Mouse (Mus musculus) liver, embryonic 13.5 days (tissue): ENCODE data around the gene Actn3. TPM values are rescaled to one million over a fixed set of nuclear protein-coding genes. Genes with fewer than 3 reads are reported as not detected.
A peak's percentile ranks its signal among the peaks of the same experiment; 100 is the strongest.
"Not testable (repeated sequence)": the region's sequence is repeated elsewhere in the genome, so short reads cannot be mapped to it uniquely, and the experiment has no call there.

Experiments used
- ATAC-seq: fragments of 200-750 bp; cut with Nextera tagmentation; 2 replicates; pipeline ENCODE4 v1.8.0; 2017; ENCODE audit warnings: low read depth, mild to moderate bottlenecking, moderate number of reproducible peaks, moderate library complexity
- DNase-seq: peaks from one replicate; pipeline ENCODE4 v3.0.0; 2022
- H3K27ac ChIP-seq: fragments of 300-500 bp; sonication (generic); 2 replicates; pipeline ENCODE4 v1.5.1; 2015; ENCODE audit warnings: moderate library complexity, mild to moderate bottlenecking, inconsistent platforms
- H3K27me3 ChIP-seq: fragments of 300-500 bp; sonication (generic); 2 replicates; pipeline ENCODE4 v1.6.1; 2015; ENCODE audit warnings: mild to moderate bottlenecking, inconsistent platforms
- H3K36me3 ChIP-seq: fragments of 300-500 bp; sonication (generic); 2 replicates; pipeline ENCODE4 v1.6.1; 2015; ENCODE audit warnings: mild to moderate bottlenecking, inconsistent platforms
- H3K4me1 ChIP-seq: fragments of 300-500 bp; sonication (generic); replicated peaks from 2 replicates; pipeline ENCODE4 v1.6.1; 2015; ENCODE audit warnings: inconsistent platforms
- H3K4me2 ChIP-seq: fragments of 300-500 bp; sonication (generic); 2 replicates; pipeline ENCODE4 v1.6.1; 2015; ENCODE audit warnings: inconsistent platforms, mild to moderate bottlenecking, moderate library complexity
- H3K4me3 ChIP-seq: fragments of 300-500 bp; sonication (generic); replicated peaks from 2 replicates; pipeline ENCODE4 v1.5.1; 2015; ENCODE audit warnings: mild to moderate bottlenecking, inconsistent platforms
- H3K9ac ChIP-seq: fragments of 300-500 bp; sonication (generic); 2 replicates; pipeline ENCODE4 v1.6.1; 2015; ENCODE audit warnings: mild to moderate bottlenecking, inconsistent platforms
- H3K9me3 ChIP-seq: fragments of 300-500 bp; sonication (generic); replicated peaks from 2 replicates; pipeline ENCODE4 v1.6.1; 2016; ENCODE audit warnings: inconsistent platforms
- WGBS: fragments of 180-500 bp; shearing (Covaris S2); methylation state at CpG from one replicate; pipeline ENCODE4 v1.1.7; 2015; ENCODE audit not compliant: insufficient replicate concordance; 5-methylcytosine and 5-hydroxymethylcytosine counted together
- polyA plus RNA-seq: library from polyadenylated mRNA; unstranded; fragments of >200 nt; fragmentation: Nextera tagmentation; extraction: Ambion mirVana; gene quantifications from 2 replicates; pipeline ENCODE4 v1.2.1, GENCODE M21; 2015

Actn3 gene
- polyA plus RNA-seq, 1 experiment from 2014 or later = 0.74 TPM

- Histone ChIP-seq H3K9ac (peak overlapping the region; percentile 57), H3K36me3 (no peaks in the 10 kb centered on the region), H3K9me3 (no peaks in the 10 kb centered on the region), H3K27ac (peak overlapping the region; percentile 88), H3K4me3 (peak overlapping the region; percentile 16), H3K27me3 (no peaks in the 10 kb centered on the region), H3K4me1 (peaks cover 32% of the 10 kb centered on the region), H3K4me2 (peak overlapping the region; percentile 38)
- ATAC-seq = peak; percentile 97
- peak; percentile 75 for DNase-seq
- WGBS = 20% methylated on average over 3 of the region's 3 CpGs
Observed at GRCm38 (mm10) chr19:4891798-4892197, 14.1 kb upstream of the Actn3 start.

- WGBS = 76% methylated on average over 10 of the region's 10 CpGs
- DNase-seq = no peak
- no peak overlapping the region for H3K4me2 ChIP-seq
- H3K36me3 ChIP-seq = peaks cover 2% of the 10 kb centered on the region; the same call in 1 of the 2 replicates
- H3K27ac ChIP-seq = 0 out of 2 replicates have a peak overlapping the region, but pooled peaks have one; percentile 10
- no peak overlapping the region for H3K9ac ChIP-seq
- H3K27me3 ChIP-seq = no peaks in the 10 kb centered on the region
- no peak for ATAC-seq
- H3K4me1 ChIP-seq = peaks cover 34% of the 10 kb centered on the region
- H3K4me3 ChIP-seq = no peak overlapping the region
- no peaks in the 10 kb centered on the region for H3K9me3 ChIP-seq
Observed at GRCm38 (mm10) chr19:4889791-4890190, 12.1 kb upstream of the Actn3 start.

GRCm38 (mm10) chr19:4883961-4884360 is 6.3 kb upstream of the Actn3 start:
- Histone ChIP-seq H3K27me3 (no peaks in the 10 kb centered on the region), H3K4me2 (peak overlapping the region; percentile 36), H3K36me3 (peaks cover 43% of the 10 kb centered on the region), H3K4me3 (no peak overlapping the region), H3K4me1 (peaks cover 58% of the 10 kb centered on the region), H3K27ac (peak overlapping the region; percentile 78), H3K9me3 (no peaks in the 10 kb centered on the region), H3K9ac (peak overlapping the region; percentile 37)
- WGBS = 52% methylated on average over 4 of the region's 4 CpGs
- DNase-seq (peak; percentile 61), ATAC-seq (peak; percentile 93)

GRCm38 (mm10) chr19:4879324-4879703 is 1.6 kb upstream of the Actn3 start:
- no peak for DNase-seq
- Histone ChIP-seq H3K27ac (peak overlapping the region; percentile 88), H3K4me1 (peaks cover 69% of the 10 kb centered on the region), H3K9me3 (no peaks in the 10 kb centered on the region), H3K36me3 (peaks cover 36% of the 10 kb centered on the region), H3K4me2 (peak overlapping the region; percentile 79), H3K4me3 (peak overlapping the region; percentile 96), H3K9ac (peak overlapping the region; percentile 96), H3K27me3 (peaks cover 16% of the 10 kb centered on the region)
- ATAC-seq = no peak
- 41% methylated on average over 10 of the region's 10 CpGs for WGBS

GRCm38 (mm10) chr19:4878405-4879323 is 955 bp upstream of the Actn3 start, which contains the start of gene Zdhhc24:
TSS of gene Zdhhc24 (plus strand) at chr19:4878668.
- H3K9ac ChIP-seq = peak within 1 kb of the TSS; percentile 96
- no peaks in the 10 kb centered on the region for H3K9me3 ChIP-seq
- peaks cover 62% of the 10 kb centered on the region for H3K4me1 ChIP-seq
- H3K4me3 ChIP-seq = peak within 1 kb of the TSS; percentile 96
- peak within 1 kb of the TSS; percentile 79 for H3K4me2 ChIP-seq
- peaks cover 36% of the 10 kb centered on the region for H3K36me3 ChIP-seq
- ATAC-seq = peak; percentile 98
- H3K27me3 ChIP-seq = peaks cover 19% of the 10 kb centered on the region
- WGBS = under 1% methylated on average over 52 of the region's 52 CpGs
- H3K27ac ChIP-seq = peak within 1 kb of the TSS; percentile 88
- DNase-seq = peak; percentile 96

- H3K4me3 ChIP-seq = no peak overlapping the region
- H3K4me1 ChIP-seq = peaks cover 45% of the 10 kb centered on the region
- ATAC-seq (no peak), DNase-seq (no peak)
- peaks cover 19% of the 10 kb centered on the region for H3K36me3 ChIP-seq
- H3K4me2 ChIP-seq = no peak overlapping the region
- peak overlapping the region; percentile 67; the same call in 1 of the 2 replicates for H3K9ac ChIP-seq
- no peak overlapping the region for H3K27ac ChIP-seq
- 61% methylated on average over 3 of the region's 3 CpGs for WGBS
- peaks cover 30% of the 10 kb centered on the region for H3K27me3 ChIP-seq
- no peaks in the 10 kb centered on the region for H3K9me3 ChIP-seq
Observed at GRCm38 (mm10) chr19:4876755-4877154, 954 bp downstream of the Actn3 start.

- no peak for DNase-seq
- H3K4me1 ChIP-seq = peaks cover 40% of the 10 kb centered on the region
- H3K36me3 ChIP-seq = peaks cover 14% of the 10 kb centered on the region
- no peak overlapping the region for H3K27ac ChIP-seq
- no peak overlapping the region for H3K4me3 ChIP-seq
- ATAC-seq = no peak
- peaks cover 32% of the 10 kb centered on the region for H3K27me3 ChIP-seq
- H3K4me2 ChIP-seq = no peak overlapping the region
- whole genome bisulfite sequencing = 57% methylated on average over 4 of the region's 4 CpGs
- H3K9me3 ChIP-seq = no peaks in the 10 kb centered on the region
- no peak overlapping the region for H3K9ac ChIP-seq
Observed at GRCm38 (mm10) chr19:4876241-4876640, 1.5 kb downstream of the Actn3 start.

- Histone ChIP-seq H3K4me1 (peaks cover 31% of the 10 kb centered on the region), H3K27me3 (peaks cover 35% of the 10 kb centered on the region)
- not testable (repeated sequence) for DNase-seq, H3K27ac ChIP-seq, H3K36me3 ChIP-seq, ATAC-seq, H3K9ac ChIP-seq, H3K4me3 ChIP-seq, H3K4me2 ChIP-seq, H3K9me3 ChIP-seq
- WGBS = 56% methylated on average over 1 of the region's 1 CpGs
Observed at GRCm38 (mm10) chr19:4874613-4875012, 3.1 kb downstream of the Actn3 start.

GRCm38 (mm10) chr19:4865147-4865546 is 12.6 kb downstream of the Actn3 start:
- ATAC-seq = no peak
- no peak for DNase-seq
- Histone ChIP-seq H3K27ac (no peak overlapping the region), H3K9ac (0 out of 2 replicates have a peak overlapping the region, but pooled peaks have one; percentile 26), H3K4me3 (no peak overlapping the region), H3K9me3 (no peaks in the 10 kb centered on the region), H3K4me1 (peaks cover 28% of the 10 kb centered on the region), H3K36me3 (peaks cover 11% of the 10 kb centered on the region; the same call in 1 of the 2 replicates), H3K4me2 (peak overlapping the region; percentile 37), H3K27me3 (peaks cover 79% of the 10 kb centered on the region)
- 3% methylated on average over 17 of the region's 17 CpGs for WGBS

- no peak overlapping the region for H3K27ac ChIP-seq
- H3K9me3 ChIP-seq = no peaks in the 10 kb centered on the region
- H3K27me3 ChIP-seq = peaks cover 67% of the 10 kb centered on the region
- H3K4me1 ChIP-seq = peaks cover 41% of the 10 kb centered on the region
- 67% methylated on average over 6 of the region's 6 CpGs for WGBS
- H3K9ac ChIP-seq = no peak overlapping the region
- no peak overlapping the region for H3K4me3 ChIP-seq
- DNase-seq (no peak), ATAC-seq (no peak)
- H3K36me3 ChIP-seq = peaks cover 11% of the 10 kb centered on the region; the same call in 1 of the 2 replicates
- no peak overlapping the region for H3K4me2 ChIP-seq
Observed at GRCm38 (mm10) chr19:4863048-4863447, 14.7 kb downstream of the Actn3 start.

- ATAC-seq (peak; percentile 99), DNase-seq (peak; percentile 84)
- peaks cover 11% of the 10 kb centered on the region; the same call in 1 of the 2 replicates for H3K36me3 ChIP-seq
- peak overlapping the region; percentile 96 for H3K27ac ChIP-seq
- no peaks in the 10 kb centered on the region for H3K9me3 ChIP-seq
- H3K4me2 ChIP-seq = peak overlapping the region; percentile 71
- H3K4me3 ChIP-seq = peak overlapping the region; percentile 51
- peak overlapping the region; percentile 69 for H3K9ac ChIP-seq
- WGBS = 31% methylated on average over 6 of the region's 6 CpGs
- H3K27me3 ChIP-seq = peaks cover 63% of the 10 kb centered on the region
- peaks cover 68% of the 10 kb centered on the region for H3K4me1 ChIP-seq
Observed at GRCm38 (mm10) chr19:4859081-4859480, 18.6 kb downstream of the Actn3 start.
